Mouse (Mus musculus): ENCODE data around the gene Brwd1. TPM values are rescaled to one million over a fixed set of nuclear protein-coding genes. Genes with fewer than 3 reads are reported as not detected.
"Not testable (repeated sequence)": the region's sequence is repeated elsewhere in the genome, so short reads cannot be mapped to it uniquely, and the experiment has no call there.

Gene Brwd1
- polyA plus RNA-seq, 1 experiment: 47.0 TPM

DNA sequence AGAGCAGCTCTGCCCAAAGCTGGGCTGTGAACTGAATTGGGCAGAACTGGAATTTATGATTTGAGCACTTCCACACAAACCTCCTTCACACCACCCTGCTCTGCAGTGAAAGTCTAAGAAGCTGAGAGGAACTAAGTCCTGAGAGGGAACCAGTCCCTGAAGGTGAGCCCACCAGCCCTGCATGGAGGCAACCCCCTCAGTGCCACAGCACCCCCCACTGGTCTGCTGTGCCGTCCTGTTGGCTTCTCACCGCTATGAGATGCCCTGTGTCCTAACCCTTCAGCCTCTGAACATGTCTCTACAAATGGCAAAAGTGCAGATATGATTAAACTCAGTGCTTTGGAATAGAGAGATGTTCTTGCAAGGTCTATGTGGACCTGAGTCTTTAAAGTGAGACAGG, 30.4 kb upstream of the Brwd1 start:
- TF ChIP-seq CTCF (IDR thresholded peaks at IDR 0.05; ENCODE audit: control insufficient read depth, insufficient read depth, low read length) (peak; percentile 56; the same call in 1 of the 2 replicates), POLR2A (IDR thresholded peaks at IDR 0.05; ENCODE audit: borderline replicate concordance, control insufficient read depth, low read depth, low read length) (no peak)
- WGBS: 54% methylated on average over 2 of the region's 2 CpGs
- Histone ChIP-seq H3K27ac (ENCODE audit: control insufficient read depth, insufficient read depth, low read depth, low read length, poor library complexity) (no peak overlapping the region), H3K4me3 (replicated peaks; ENCODE audit: control insufficient read depth, low read depth, low read length) (no peak overlapping the region), H3K4me1 (ENCODE audit: control insufficient read depth, insufficient read depth, low read length) (no peaks in the 10 kb centered on the region; the same call in 1 of the 2 replicates)

DNA sequence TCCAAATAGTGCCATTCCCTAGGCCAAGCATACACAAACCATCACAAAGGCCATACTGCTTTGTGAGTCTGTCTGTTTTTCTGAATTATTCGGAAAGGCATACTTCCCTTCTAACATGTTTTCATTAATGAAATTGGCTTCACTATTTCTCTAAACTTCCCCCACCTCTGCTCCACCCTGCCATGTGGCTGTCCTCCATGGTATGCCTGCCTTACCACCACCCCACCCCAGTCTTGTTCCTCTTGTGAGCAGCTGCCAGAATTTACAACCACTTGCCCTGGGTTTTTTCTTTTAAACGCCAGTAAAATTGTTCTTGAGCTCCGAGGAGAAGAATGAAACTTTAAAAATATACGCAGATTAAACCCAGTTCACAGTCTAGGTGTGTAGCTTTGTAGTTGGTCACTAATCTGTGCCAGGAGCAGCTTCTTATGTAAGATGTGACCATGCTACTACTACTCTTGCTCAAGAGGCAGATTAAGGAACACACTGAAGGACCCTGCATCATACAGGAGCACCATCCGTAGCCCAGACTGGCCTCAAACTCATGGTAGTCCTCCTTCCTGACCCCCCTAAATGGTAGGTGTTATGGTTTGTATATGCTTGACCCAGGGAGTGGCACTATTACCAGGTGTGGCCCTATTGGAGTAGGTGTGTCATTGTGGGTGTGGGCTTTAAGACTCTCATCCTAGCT, 28.5 kb upstream of the Brwd1 start:
- 29% methylated on average over 5 of the region's 5 CpGs for WGBS
- TF ChIP-seq POLR2A (IDR thresholded peaks at IDR 0.05; ENCODE audit: borderline replicate concordance, control insufficient read depth, low read depth, low read length) (no peak), CTCF (IDR thresholded peaks at IDR 0.05; ENCODE audit: control insufficient read depth, insufficient read depth, low read length) (no peak)
- peak overlapping the region; percentile 39; the same call in 1 of the 2 replicates for H3K27ac ChIP-seq (ENCODE audit: control insufficient read depth, insufficient read depth, low read depth, low read length, poor library complexity)

DNA sequence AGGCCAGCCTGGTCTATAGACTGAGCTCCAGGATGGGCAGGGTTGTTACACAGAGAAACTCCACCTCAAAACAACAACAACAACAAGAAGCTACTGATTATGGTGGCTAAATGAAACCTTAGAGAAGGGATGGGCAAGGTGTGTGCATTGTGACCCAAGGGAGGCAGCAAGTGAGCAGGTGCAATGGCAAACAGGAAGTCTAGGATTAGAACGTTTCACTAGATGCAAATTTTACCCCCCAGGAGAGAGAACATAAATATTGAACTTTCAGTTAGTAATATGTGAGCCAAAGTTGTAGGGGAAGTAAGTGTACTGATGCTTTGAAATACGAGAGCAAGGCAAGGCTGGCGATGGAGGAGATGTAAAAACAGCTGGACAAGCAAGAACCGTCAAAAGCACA, 27.3 kb upstream of the Brwd1 start:
- H3K27ac ChIP-seq (ENCODE audit: control insufficient read depth, insufficient read depth, low read depth, low read length, poor library complexity): peak overlapping the region; percentile 57; the same call in 1 of the 2 replicates
- 47% methylated on average over 4 of the region's 4 CpGs for WGBS
- no peak overlapping the region for H3K4me3 ChIP-seq (replicated peaks; ENCODE audit: control insufficient read depth, low read depth, low read length)
- H3K4me1 ChIP-seq (ENCODE audit: control insufficient read depth, insufficient read depth, low read length): no peaks in the 10 kb centered on the region; the same call in 1 of the 2 replicates
- TF ChIP-seq POLR2A (IDR thresholded peaks at IDR 0.05; ENCODE audit: borderline replicate concordance, control insufficient read depth, low read depth, low read length) (no peak), CTCF (IDR thresholded peaks at IDR 0.05; ENCODE audit: control insufficient read depth, insufficient read depth, low read length) (no peak)

More for the DNA sequence above, 28.5 kb upstream of the Brwd1 start:
- no peaks in the 10 kb centered on the region; the same call in 1 of the 2 replicates for H3K4me1 ChIP-seq (ENCODE audit: control insufficient read depth, insufficient read depth, low read length)
- no peak overlapping the region for H3K4me3 ChIP-seq (replicated peaks; ENCODE audit: control insufficient read depth, low read depth, low read length)

DNA sequence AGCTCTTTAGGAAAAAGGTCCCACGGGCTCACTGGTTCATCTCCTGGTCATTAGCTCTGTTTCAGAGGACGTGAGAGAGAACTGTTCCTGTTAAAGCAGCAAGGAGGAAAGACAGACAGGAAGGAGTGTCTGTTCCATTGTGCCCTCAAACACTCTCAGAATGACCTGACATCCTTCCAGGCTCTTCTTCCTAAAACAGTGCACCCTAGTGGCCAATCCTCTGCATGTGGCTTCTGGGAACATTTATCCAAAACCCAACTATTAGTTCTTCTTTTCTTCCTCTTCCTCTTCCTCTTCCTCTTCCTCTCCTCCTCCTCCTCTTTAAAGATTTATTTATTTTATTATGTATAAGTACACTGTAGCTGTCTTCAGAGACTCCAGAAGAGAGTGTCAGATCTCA, 20.7 kb upstream of the Brwd1 start:
- TF ChIP-seq CTCF (IDR thresholded peaks at IDR 0.05; ENCODE audit: control insufficient read depth, insufficient read depth, low read length): no peak
- WGBS: 47% methylated on average over 2 of the region's 2 CpGs
- Histone ChIP-seq H3K27ac (ENCODE audit: control insufficient read depth, insufficient read depth, low read depth, low read length, poor library complexity) (no peak overlapping the region), H3K4me3 (replicated peaks; ENCODE audit: control insufficient read depth, low read depth, low read length) (no peak overlapping the region), H3K4me1 (ENCODE audit: control insufficient read depth, insufficient read depth, low read length) (no peaks in the 10 kb centered on the region)

DNA sequence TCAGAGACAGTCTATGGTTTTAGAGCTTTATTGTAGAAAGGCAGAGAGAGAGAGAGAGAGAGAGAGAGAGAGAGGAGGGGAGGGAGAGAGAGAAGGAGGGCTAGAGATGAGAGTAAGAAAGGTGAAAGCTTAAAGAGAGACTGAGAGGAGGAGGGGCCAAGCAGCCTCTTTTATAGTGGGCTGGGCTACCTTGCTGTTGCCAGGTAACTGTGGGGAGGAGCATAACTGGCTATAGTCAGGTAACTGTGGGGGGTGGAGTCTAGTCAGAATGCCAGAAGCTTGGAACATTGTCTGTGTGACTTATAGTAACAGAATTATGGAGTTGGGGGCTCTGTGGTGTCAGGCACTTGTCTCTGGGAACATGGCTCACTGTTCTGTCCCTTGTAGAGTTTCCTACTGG, 15.5 kb upstream of the Brwd1 start:
- H3K27ac ChIP-seq (ENCODE audit: control insufficient read depth, insufficient read depth, low read depth, low read length, poor library complexity); H3K4me3 ChIP-seq (replicated peaks; ENCODE audit: control insufficient read depth, low read depth, low read length); H3K4me1 ChIP-seq (ENCODE audit: control insufficient read depth, insufficient read depth, low read length): not testable (repeated sequence)

DNA sequence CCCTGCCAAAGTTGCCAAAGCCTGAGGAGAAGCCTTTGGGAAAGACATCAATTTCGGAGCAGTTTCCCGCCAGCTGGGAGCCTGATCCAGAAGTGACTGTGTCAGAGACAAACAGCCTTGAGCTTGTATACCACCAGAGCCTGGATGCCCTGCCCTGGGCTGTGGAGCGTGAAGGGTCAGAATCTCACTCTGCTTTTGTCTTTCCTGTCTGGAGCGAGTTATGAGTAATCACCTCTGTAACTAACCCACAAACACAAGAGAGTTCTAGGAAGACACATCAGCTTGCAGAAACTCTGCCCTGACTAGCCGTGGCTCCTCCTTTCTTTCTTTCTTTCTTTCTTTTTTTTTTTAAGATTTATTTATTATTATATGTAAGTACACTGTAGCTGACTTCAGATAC, 13.6 kb upstream of the Brwd1 start:
- Histone ChIP-seq H3K27ac (ENCODE audit: control insufficient read depth, insufficient read depth, low read depth, low read length, poor library complexity) (no peak overlapping the region), H3K4me3 (replicated peaks; ENCODE audit: control insufficient read depth, low read depth, low read length) (no peak overlapping the region), H3K4me1 (ENCODE audit: control insufficient read depth, insufficient read depth, low read length) (no peaks in the 10 kb centered on the region)
- WGBS: 72% methylated on average over 5 of the region's 5 CpGs
- TF ChIP-seq POLR2A (IDR thresholded peaks at IDR 0.05; ENCODE audit: borderline replicate concordance, control insufficient read depth, low read depth, low read length): no peak
- no peak for TF ChIP-seq CTCF (IDR thresholded peaks at IDR 0.05; ENCODE audit: control insufficient read depth, insufficient read depth, low read length)

DNA sequence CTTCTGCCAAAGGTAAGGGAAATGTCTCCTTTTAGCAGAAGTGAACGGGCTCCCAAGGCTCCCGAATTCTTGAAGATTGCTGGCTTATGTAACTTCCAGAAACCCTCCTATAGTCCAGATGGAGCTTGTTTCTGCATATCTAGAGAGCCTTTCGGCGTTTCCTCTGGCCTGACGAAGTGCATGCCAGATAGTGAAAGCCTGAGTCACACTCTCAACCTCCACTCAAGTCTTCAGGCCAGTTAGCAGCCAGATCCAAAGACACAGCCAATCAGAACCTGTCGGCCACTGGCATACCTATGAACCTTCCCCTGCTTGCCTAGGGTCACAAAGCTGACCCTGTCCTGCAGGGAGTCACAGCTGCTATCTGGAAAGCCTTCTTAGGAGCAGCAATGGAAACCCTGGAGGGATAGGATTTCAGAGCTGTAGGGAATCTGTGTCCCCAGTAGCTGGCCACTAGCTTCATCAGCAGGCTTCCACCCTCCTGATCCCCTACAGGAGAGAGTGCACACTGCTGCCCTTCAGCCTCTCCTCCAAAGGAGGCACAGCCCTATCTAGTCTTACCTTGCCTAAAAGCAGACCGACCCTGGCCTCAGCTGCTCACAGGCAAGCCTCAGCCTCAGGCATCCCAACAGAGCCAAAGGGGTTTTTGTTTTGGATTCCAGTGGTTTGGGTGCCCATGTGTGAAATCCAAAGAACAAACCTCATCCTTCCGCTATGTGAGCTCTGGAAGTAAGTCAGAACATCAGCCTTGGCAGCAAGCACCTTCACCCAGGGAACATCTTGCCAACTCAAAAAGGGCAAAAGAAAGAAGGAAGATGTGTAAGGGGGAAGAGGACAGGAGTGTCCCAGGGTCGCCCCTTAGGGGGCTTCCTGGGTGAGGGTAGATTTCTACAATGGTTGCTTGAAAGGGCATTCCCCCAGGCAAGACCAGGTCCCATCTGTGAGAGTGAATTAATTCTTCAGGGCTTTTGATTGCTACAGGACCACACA, 9.5 kb upstream of the Brwd1 start:
- no peak for TF ChIP-seq CTCF (IDR thresholded peaks at IDR 0.05; ENCODE audit: control insufficient read depth, insufficient read depth, low read length)
- TF ChIP-seq POLR2A (IDR thresholded peaks at IDR 0.05; ENCODE audit: borderline replicate concordance, control insufficient read depth, low read depth, low read length): no peak
- H3K4me1 ChIP-seq (ENCODE audit: control insufficient read depth, insufficient read depth, low read length): peaks cover 1% of the 10 kb centered on the region; the same call in 1 of the 2 replicates
- WGBS: 71% methylated on average over 9 of the region's 9 CpGs
- no peak overlapping the region for H3K27ac ChIP-seq (ENCODE audit: control insufficient read depth, insufficient read depth, low read depth, low read length, poor library complexity)
- H3K4me3 ChIP-seq (replicated peaks; ENCODE audit: control insufficient read depth, low read depth, low read length): no peak overlapping the region

DNA sequence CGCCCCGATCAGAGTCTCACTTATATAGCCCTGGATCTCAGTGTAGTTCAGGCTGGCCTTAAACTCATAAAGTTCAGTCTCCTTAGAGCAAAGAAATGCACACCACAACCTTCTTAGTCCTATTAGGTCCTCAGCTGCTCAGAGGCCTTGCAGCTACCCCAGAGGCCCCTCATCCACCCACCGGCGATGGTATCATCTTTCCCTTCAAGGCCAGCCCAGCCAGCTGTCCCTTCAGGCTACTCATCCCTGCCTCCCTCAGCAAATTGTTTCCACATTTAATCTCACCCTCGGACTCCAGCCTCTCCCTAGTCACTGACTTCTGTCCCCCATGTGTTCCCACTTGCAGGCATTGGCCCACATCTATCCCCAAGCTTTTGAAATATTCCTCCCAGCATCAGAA, 5.8 kb upstream of the Brwd1 start:
- no peak overlapping the region for H3K4me3 ChIP-seq (replicated peaks; ENCODE audit: control insufficient read depth, low read depth, low read length)
- no peak overlapping the region for H3K27ac ChIP-seq (ENCODE audit: control insufficient read depth, insufficient read depth, low read depth, low read length, poor library complexity)
- peaks cover 1% of the 10 kb centered on the region; the same call in 1 of the 2 replicates for H3K4me1 ChIP-seq (ENCODE audit: control insufficient read depth, insufficient read depth, low read length)
- WGBS: 79% methylated on average over 5 of the region's 5 CpGs
- no peak for TF ChIP-seq POLR2A (IDR thresholded peaks at IDR 0.05; ENCODE audit: borderline replicate concordance, control insufficient read depth, low read depth, low read length)
- TF ChIP-seq CTCF (IDR thresholded peaks at IDR 0.05; ENCODE audit: control insufficient read depth, insufficient read depth, low read length): no peak
